Mouse (Mus musculus): ENCODE results near the gene Cuedc2. TPM values are rescaled to one million over a fixed set of nuclear protein-coding genes. Genes with fewer than 3 reads are reported as not detected.

Cuedc2 gene
- polyA plus RNA-seq (2015; fragmentation: Illumina TruSeq; extraction: RNeasy Lipid Tissue Mini Kit (QIAGEN cat#74804); ENCODE audit: insufficient read depth, low read depth, low replicate concordance): 20.4 TPM

GRCm38 (mm10) chr19:46338331-46338936 lies at the start of gene Cuedc2:
Gene Cuedc2 (minus strand): TSS chr19:46338702.

GRCm38 (mm10) chr19:46350168-46350932 lies 11.8 kb upstream of the Cuedc2 start, which contains the start of gene 2310034G01Rik:
Gene 2310034G01Rik (minus strand): TSS chr19:46350302.

GRCm38 (mm10) chr19:46328081-46329030 lies 10.1 kb downstream of the Cuedc2 start, which contains the start of gene Fbxl15:
Gene Fbxl15 (plus strand): TSS chr19:46328184.

GRCm38 (mm10) chr19:46326756-46327305 lies 11.7 kb downstream of the Cuedc2 start, which contains the start of gene Psd:
Gene Psd (minus strand): TSS chr19:46327156.

GRCm38 (mm10) chr19:46304216-46304841 lies 34.2 kb downstream of the Cuedc2 start, which contains the start of gene Nfkb2:
Gene Nfkb2 (plus strand): TSS chr19:46304320.

Other genes starting within 250 kb of the Cuedc2 start
- gene Elovl3, start 206.8 kb downstream of the Cuedc2 start, polyA plus RNA-seq (2015; fragmentation: Illumina TruSeq; extraction: RNeasy Lipid Tissue Mini Kit (QIAGEN cat#74804); ENCODE audit: insufficient read depth, low read depth, low replicate concordance): not detected
- gene Pitx3, start 190.4 kb downstream of the Cuedc2 start, polyA plus RNA-seq (2015; fragmentation: Illumina TruSeq; extraction: RNeasy Lipid Tissue Mini Kit (QIAGEN cat#74804); ENCODE audit: insufficient read depth, low read depth, low replicate concordance): not detected
- gene Gbf1, start 186.2 kb downstream of the Cuedc2 start, polyA plus RNA-seq (2015; fragmentation: Illumina TruSeq; extraction: RNeasy Lipid Tissue Mini Kit (QIAGEN cat#74804); ENCODE audit: insufficient read depth, low read depth, low replicate concordance): 25.3 TPM
- 4.4 TPM for gene Nfkb2, start 34.4 kb downstream of the Cuedc2 start, polyA plus RNA-seq (2015; fragmentation: Illumina TruSeq; extraction: RNeasy Lipid Tissue Mini Kit (QIAGEN cat#74804); ENCODE audit: insufficient read depth, low read depth, low replicate concordance)
- gene Psd, start 11.5 kb downstream of the Cuedc2 start, polyA plus RNA-seq (2015; fragmentation: Illumina TruSeq; extraction: RNeasy Lipid Tissue Mini Kit (QIAGEN cat#74804); ENCODE audit: insufficient read depth, low read depth, low replicate concordance): 4.3 TPM
- 1.1 TPM for gene Fbxl15, start 10.5 kb downstream of the Cuedc2 start, polyA plus RNA-seq (2015; fragmentation: Illumina TruSeq; extraction: RNeasy Lipid Tissue Mini Kit (QIAGEN cat#74804); ENCODE audit: insufficient read depth, low read depth, low replicate concordance)
- gene Mfsd13a, start 2.4 kb upstream of the Cuedc2 start, polyA plus RNA-seq (2015; fragmentation: Illumina TruSeq; extraction: RNeasy Lipid Tissue Mini Kit (QIAGEN cat#74804); ENCODE audit: insufficient read depth, low read depth, low replicate concordance): 2.8 TPM
- gene 2310034G01Rik, start 11.6 kb upstream of the Cuedc2 start, polyA plus RNA-seq (2015; fragmentation: Illumina TruSeq; extraction: RNeasy Lipid Tissue Mini Kit (QIAGEN cat#74804); ENCODE audit: insufficient read depth, low read depth, low replicate concordance): 1.2 TPM
- gene Actr1a, start 57.0 kb upstream of the Cuedc2 start, polyA plus RNA-seq (2015; fragmentation: Illumina TruSeq; extraction: RNeasy Lipid Tissue Mini Kit (QIAGEN cat#74804); ENCODE audit: insufficient read depth, low read depth, low replicate concordance): 20.4 TPM
- gene Sufu, start 58.2 kb upstream of the Cuedc2 start, polyA plus RNA-seq (2015; fragmentation: Illumina TruSeq; extraction: RNeasy Lipid Tissue Mini Kit (QIAGEN cat#74804); ENCODE audit: insufficient read depth, low read depth, low replicate concordance): 1.9 TPM
- 6.7 TPM for gene Trim8, start 163.0 kb upstream of the Cuedc2 start, polyA plus RNA-seq (2015; fragmentation: Illumina TruSeq; extraction: RNeasy Lipid Tissue Mini Kit (QIAGEN cat#74804); ENCODE audit: insufficient read depth, low read depth, low replicate concordance)
- 38.3 TPM for gene Arl3, start 234.5 kb upstream of the Cuedc2 start, polyA plus RNA-seq (2015; fragmentation: Illumina TruSeq; extraction: RNeasy Lipid Tissue Mini Kit (QIAGEN cat#74804); ENCODE audit: insufficient read depth, low read depth, low replicate concordance)
- gene Sfxn2, start 234.7 kb upstream of the Cuedc2 start, polyA plus RNA-seq (2015; fragmentation: Illumina TruSeq; extraction: RNeasy Lipid Tissue Mini Kit (QIAGEN cat#74804); ENCODE audit: insufficient read depth, low read depth, low replicate concordance): 14.6 TPM

Measured in pancreas, adult 10 weeks (tissue).